Mouse (Mus musculus) embryonic fibroblast, embryonic 13.5 days (primary cell): ENCODE measurements around the gene Hoxc8.

Experiments
- CTCF ChIP-seq: IDR thresholded peaks from 2 replicates; pipeline ENCODE4 v1.5.1; 2011; ENCODE audit warnings: mild to moderate bottlenecking, control low read depth, low read length, moderate library complexity, borderline replicate concordance; ENCODE audit not compliant: insufficient read depth
- POLR2A ChIP-seq: IDR thresholded peaks from 2 replicates; pipeline ENCODE4 v1.6.1; 2011; ENCODE audit warnings: low read depth, mild to moderate bottlenecking, control low read depth, low read length, moderate library complexity

DNA sequence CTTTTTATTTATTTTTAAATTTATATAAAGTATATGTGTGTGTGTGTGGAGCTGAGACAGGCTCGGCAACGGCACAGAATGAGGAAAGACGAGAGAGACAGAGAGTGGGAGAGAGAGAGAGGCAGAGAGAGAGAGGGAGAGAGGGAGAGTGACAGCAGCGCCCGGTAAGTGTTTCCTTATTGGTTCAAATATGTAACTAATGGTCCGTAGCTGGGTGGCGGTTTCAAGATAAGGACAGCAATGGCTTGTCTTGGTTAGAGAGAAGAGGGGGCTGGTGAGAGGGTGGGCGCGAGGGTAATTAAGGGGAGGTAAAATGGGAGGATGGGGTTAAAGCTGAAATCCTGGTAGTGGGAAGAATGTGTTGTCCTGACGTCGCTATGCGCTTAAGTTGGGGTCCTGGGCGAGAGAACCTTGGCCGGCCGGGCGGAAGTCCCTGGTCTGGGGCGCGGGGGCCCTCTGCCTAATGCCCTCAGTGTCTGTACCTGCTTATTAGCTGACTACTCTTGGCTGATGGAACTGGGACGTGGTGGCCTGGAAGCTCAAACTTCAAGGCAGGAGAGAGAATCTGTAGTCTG lies 8.3 kb downstream of the Hoxc8 start:
- TF ChIP-seq POLR2A (peak; percentile 35), CTCF (no peak)
